Mouse (Mus musculus) spleen, postnatal 10 days (tissue): Measurements from ENCODE around the gene Epha1.

Experiments
- DNase-seq, 2 experiments: peaks; one replicate each; pipeline ENCODE4 v3.0.0; 2021 to 2022; ENCODE audit warnings: low spot score in 2 of 2

The Epha1 gene

GRCm38 (mm10) chr6:42372816-42373547 is at the start of gene Epha1:
Epha1 (minus strand) TSS chr6:42373268.
- peak in 1 of 2 experiments; percentile 71 for DNase-seq

- no peak for DNase-seq
Observed at GRCm38 (mm10) chr6:42421439-42421838, 48.4 kb upstream of the Epha1 start.

GRCm38 (mm10) chr6:42419443-42419842 is 46.4 kb upstream of the Epha1 start:
- no peak for DNase-seq

- DNase-seq, result no peak
Observed at GRCm38 (mm10) chr6:42405134-42405533, 32.1 kb upstream of the Epha1 start, which contains the start of gene Tas2r135. Tas2r135 (plus strand) TSS chr6:42405434.

GRCm38 (mm10) chr6:42399938-42400337 is 26.9 kb upstream of the Epha1 start, which contains the start of gene Tas2r143:
Tas2r143 (plus strand) TSS chr6:42400238.
- DNase-seq, result no peak

- no peak for DNase-seq
Observed at GRCm38 (mm10) chr6:42398998-42399397, 25.9 kb upstream of the Epha1 start.

- DNase-seq, result no peak
Observed at GRCm38 (mm10) chr6:42398285-42398684, 25.2 kb upstream of the Epha1 start.

GRCm38 (mm10) chr6:42397041-42397657 is 24.1 kb upstream of the Epha1 start:
- no peak for DNase-seq

- peak in 1 of 2 experiments; percentile 43 for DNase-seq
Observed at GRCm38 (mm10) chr6:42395960-42396809, 23.1 kb upstream of the Epha1 start.

GRCm38 (mm10) chr6:42391796-42392330 is 18.8 kb upstream of the Epha1 start:
- DNase-seq, result no peak

GRCm38 (mm10) chr6:42385635-42386034 is 12.6 kb upstream of the Epha1 start:
- DNase-seq, result no peak

GRCm38 (mm10) chr6:42383360-42383759 is 10.3 kb upstream of the Epha1 start:
- DNase-seq, result no peak

- no peak for DNase-seq
Observed at GRCm38 (mm10) chr6:42381916-42382381, 8.9 kb upstream of the Epha1 start.

GRCm38 (mm10) chr6:42381221-42381620 is 8.2 kb upstream of the Epha1 start:
- DNase-seq, result no peak

GRCm38 (mm10) chr6:42380416-42381144 is 7.5 kb upstream of the Epha1 start:
- DNase-seq, result peak in 1 of 2 experiments; percentile 47

GRCm38 (mm10) chr6:42379551-42379950 is 6.5 kb upstream of the Epha1 start:
- DNase-seq, result no peak

- no peak for DNase-seq
Observed at GRCm38 (mm10) chr6:42377280-42377679, 4.2 kb upstream of the Epha1 start.

GRCm38 (mm10) chr6:42376504-42377019 is 3.5 kb upstream of the Epha1 start:
- no peak for DNase-seq

- DNase-seq, result no peak
Observed at GRCm38 (mm10) chr6:42376016-42376415, 2.9 kb upstream of the Epha1 start.

- no peak for DNase-seq
Observed at GRCm38 (mm10) chr6:42375131-42375530, 2.1 kb upstream of the Epha1 start.

- DNase-seq, result no peak
Observed at GRCm38 (mm10) chr6:42374701-42375100, 1.6 kb upstream of the Epha1 start.
